Mouse (Mus musculus): Measurements from ENCODE around the gene Mog. TPM values are rescaled to one million over a fixed set of nuclear protein-coding genes. Genes with fewer than 3 reads are reported as not detected.

Mog gene
- total RNA-seq (2017): not detected in 3 replicates

DNA sequence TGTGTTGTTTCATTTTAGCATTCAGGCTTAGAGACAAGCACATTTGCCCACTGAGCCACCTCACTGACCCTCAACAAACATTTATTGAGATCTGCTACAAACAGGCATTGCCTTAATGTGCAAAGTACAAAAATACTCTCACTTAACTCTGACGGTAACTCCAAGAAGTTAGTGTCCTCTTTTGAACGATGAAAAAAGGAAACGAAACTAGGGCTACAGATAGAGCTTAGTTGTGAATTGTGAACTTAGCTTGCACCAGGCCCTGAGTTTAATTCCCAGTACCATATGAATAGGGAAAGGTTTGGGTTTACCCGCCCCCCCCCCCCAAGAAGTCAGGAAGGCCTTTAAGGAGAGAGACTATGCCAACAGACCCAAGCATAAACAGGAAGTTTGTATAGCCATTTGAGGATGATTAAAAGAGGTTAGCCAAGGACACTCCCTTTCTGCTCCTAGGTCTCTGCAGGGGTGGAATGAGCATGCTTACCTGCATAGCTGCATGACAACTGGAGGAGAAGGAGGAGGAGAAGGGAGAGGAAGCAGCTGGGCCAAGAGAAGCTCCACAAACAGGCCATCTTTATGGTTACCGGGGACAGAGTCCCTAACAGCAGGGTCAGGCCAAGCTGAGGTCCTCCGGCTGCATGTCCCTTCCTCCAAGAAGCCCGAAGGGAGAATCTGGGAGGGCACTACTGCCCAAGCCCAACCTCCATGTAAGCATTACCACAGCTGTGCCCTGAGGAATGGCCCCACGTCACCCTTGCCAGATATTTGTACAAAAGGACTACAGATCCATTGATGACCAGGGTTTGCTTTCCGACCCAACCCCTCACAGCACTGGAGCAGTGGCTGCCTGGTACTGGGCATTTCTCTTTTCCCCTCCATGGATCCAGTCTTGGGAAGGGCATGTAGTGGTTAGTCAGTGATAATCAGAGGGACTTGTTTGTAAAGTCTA, at the start of gene Mog:
Mog (minus strand) TSS at position 771 of the 949 bp plus-strand sequence.
- no peak for ATAC-seq (replicated peaks; ENCODE audit: insufficient number of reproducible peaks, low FRiP score, low TSS enrichment, poor library complexity, severe bottlenecking)

DNA sequence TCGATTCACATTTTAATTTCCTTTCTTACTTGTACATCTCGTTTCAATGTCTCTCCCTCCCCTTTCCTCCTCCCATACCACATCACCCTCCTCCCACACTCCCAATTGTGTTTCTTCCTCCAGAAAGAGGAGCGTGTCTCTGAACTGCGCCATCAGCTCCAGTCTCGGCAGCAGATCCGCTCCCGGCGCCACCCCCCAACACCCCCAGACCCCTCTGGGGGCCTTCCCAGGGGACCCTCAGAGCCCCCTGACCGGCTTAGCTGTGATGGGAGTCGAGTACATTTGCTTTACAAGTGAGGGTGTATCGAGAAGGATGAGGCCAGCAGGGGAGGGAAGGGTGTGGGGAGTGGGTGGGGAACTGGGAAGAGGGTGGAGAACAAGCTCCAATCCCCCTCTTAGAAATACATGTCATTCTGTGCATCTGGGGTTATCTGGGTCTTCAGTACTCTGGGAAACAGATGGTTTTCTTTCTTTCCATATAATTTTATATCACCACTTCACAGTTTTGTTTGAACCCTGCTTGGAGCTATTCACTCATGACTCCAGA, 49.6 kb upstream of the Mog start:
- no peak for ATAC-seq (replicated peaks; ENCODE audit: insufficient number of reproducible peaks, low FRiP score, low TSS enrichment, poor library complexity, severe bottlenecking)

DNA sequence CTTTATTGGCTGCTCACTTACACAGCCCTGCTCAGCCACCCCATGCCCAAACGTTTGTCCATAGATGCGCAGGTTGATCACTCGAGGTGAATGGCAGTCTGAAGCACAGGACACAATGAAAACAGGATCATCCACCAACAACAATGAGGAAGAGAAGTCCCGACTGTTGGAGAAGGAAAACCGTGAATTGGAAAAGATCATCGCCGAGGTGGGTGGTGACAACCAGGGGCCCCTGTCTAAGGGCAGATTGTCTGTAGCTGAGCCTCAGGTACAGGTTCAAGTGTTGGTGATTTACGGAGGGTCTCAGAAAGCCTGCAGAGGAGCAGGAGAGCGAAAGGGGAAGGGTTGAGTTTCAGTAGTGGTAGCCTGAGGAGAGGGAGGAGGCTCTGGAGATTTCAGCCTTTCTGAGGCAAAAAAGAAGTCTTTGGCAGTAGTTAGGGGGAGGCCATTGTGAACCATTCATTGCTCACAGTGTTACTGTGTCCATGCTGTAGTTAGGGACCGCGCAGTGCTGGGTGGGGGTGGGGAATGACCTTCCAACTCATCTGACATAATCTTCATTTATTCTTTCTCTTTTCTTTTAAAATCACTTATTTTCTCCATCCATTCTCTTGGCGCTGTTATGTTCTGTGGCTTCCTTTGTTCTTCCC, 49.0 kb upstream of the Mog start:
- no peak for ATAC-seq (replicated peaks; ENCODE audit: insufficient number of reproducible peaks, low FRiP score, low TSS enrichment, poor library complexity, severe bottlenecking)

DNA sequence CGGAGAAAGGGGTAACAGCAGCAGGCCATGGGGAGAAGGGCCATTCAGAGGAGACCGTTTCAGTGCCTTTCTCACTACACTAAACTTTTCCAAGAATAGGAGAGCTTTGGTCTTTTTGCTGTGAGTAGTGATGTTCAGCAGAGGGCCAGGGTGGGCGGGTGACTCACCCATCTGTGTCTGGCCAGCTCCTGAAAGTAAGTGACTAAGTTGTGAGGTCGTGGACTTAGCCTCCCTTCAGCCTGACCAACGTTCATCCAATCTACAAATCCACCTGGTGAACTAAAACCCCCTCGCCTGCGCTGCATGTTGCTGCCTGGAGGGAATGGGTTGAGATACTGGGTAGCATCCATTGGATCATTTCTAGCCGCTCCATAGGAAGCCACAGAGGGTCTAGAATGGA, 46.9 kb upstream of the Mog start:
- no peak for ATAC-seq (replicated peaks; ENCODE audit: insufficient number of reproducible peaks, low FRiP score, low TSS enrichment, poor library complexity, severe bottlenecking)

DNA sequence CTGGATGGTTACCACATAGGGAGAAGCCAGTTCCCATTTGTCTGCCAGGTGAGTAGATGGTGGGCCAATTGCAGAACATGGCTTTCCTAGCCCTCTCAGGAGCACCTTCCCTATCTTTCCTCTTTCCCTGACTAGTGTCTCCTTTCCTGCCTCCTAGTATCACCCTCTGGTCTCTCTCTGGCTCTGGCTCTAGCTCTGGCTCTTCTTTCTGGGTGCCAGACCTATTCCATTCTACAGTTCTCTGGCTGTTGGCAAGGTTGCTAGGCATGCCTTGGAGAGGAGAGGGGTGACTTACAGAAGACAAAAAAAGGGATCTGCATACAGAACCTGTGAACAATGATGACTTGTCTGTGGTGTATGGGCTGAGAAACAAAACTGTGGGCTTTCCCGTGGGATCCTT, 44.7 kb upstream of the Mog start:
- no peak for ATAC-seq (replicated peaks; ENCODE audit: insufficient number of reproducible peaks, low FRiP score, low TSS enrichment, poor library complexity, severe bottlenecking)

DNA sequence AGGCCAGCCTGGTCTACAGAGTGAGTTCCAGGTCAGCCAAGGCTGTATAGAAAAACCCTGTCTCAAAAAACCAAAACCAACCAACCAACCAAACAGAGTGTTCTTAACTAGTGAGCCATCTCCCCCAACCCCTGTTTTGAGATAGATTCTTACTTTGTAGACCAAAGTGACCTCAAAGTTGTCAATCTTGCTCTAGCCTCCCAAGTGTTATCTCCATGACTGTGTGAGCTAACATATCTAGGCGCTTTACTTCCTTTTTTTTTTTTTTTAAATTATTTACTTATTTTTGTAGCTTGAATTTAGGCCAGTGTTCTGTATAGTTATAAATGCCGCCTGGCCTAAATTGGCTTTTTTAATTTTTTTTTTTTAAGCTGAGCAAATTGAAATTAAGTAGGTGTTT, 42.8 kb upstream of the Mog start:
- no peak for ATAC-seq (replicated peaks; ENCODE audit: insufficient number of reproducible peaks, low FRiP score, low TSS enrichment, poor library complexity, severe bottlenecking)

DNA sequence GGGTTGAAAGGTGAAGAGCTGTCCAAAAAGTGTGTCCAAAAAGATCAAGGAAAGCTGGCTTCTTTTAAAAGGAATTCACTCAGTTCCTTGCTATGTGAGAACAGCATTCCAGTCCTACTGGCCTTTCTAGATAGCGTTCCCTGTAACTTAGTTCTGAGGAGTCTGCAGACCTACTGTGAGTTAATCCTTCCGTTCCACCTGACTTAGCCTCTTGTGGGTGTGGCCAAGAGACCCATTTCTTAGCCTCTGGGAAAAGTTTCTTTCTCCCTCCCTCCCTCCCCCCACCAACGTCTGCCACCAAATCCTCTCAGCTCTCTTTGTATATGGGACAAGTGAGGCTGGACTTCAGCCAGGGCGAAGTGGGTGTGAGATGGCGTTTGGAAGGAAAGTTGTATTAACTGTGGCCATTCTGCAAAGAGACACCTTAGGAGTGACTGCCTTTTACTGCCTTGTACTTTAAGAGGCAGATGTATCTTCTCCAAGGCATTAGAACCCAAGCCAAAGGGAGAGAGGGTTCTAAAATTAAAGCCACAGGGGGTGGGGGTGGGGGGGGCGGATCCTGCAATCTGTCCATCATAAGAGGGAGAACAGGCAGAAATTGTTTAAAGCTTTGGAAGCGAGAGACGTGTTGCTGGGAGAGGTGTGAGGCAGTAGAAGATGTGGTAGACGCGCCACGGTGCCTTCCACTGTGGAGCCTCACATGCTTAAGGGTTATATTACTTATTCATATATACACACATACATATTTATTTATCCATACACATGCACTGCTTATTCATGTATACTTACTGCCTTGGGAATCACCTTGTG, 40.7 kb upstream of the Mog start:
- ATAC-seq (replicated peaks; ENCODE audit: insufficient number of reproducible peaks, low FRiP score, low TSS enrichment, poor library complexity, severe bottlenecking): no peak

DNA sequence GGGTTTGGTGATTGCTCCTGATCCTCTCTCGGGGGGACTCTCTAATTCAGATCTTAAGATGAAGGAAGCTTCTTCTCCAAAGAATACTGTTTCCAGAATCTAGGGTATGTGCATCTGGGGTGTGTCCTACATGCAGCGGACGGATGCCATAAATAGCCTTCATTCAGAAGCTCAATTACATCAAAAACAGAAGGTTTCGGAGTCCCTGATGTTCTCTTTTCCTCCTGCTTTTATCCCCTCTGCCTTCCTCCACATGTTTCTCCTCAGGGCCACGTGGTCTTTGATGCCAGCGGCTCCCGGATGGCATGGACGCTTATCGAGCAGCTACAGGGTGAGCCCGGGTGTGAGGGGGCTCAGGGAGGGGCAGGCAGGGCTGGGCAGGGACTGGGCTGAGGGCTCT, 39.9 kb upstream of the Mog start:
- ATAC-seq (replicated peaks; ENCODE audit: insufficient number of reproducible peaks, low FRiP score, low TSS enrichment, poor library complexity, severe bottlenecking): no peak

DNA sequence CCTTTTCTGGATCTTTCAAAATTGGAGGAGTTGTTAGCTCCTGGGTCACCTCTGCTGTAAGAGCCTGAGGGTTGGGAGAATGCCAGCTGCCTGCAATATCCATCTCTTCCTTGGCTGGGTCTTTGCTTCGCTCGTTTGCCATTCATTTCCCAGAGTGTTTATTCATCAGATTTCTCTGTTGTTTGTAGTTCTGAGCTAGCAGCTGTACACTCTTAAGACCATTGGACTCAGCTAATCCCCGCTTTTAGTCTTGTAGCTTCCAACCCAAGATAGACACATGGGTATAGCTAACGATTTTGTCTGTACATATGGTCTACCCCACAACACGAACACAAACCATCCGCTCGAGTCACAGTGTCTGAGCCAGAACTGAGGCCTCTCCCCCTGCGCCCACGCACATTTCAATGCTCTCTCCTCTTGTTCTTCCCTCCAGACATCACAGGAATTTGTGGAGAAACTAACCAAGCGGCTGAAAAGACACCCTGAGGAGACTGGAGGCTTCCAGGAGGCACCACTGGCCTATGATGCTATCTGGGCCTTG, 39.0 kb upstream of the Mog start:
- no peak for ATAC-seq (replicated peaks; ENCODE audit: insufficient number of reproducible peaks, low FRiP score, low TSS enrichment, poor library complexity, severe bottlenecking)

DNA sequence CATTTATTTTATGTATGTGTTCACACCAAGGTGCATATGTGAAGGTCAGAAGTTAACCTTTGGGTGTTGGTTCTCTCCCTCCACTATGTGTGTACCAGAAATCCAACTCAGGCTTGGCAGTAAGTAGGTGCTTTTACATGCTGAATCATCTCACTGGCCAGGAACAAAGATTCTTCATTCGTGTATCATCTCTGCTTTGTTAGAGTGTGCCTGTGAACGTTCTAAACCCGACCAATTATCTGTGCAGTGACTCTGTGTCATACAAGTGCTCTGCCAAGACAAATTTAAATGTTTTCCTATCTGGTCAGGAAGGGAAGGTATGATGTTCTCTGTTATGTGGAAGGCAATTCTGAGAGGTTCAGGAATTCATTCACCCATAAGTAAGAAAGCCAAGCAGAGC, 38.2 kb upstream of the Mog start:
- no peak for ATAC-seq (replicated peaks; ENCODE audit: insufficient number of reproducible peaks, low FRiP score, low TSS enrichment, poor library complexity, severe bottlenecking)

DNA sequence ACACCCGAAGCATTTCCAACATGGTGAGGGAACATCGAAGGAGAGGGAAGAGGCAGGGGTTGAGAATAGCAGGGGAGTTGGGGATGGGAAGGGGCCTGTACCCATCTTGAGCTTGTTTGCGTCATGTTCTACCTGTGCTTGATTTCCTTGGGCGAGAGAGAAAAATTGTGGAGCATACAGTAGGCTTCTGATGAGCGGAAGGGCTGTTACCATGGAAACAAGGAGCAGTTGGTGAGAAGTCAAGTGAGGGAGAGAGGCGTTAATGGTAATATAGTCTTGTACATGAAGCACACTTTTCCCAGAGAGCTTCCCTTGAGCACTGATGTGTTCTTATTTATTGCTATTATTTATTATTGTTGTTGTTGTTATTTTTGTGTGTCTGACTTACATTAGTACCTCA, 33.8 kb upstream of the Mog start:
- no peak for ATAC-seq (replicated peaks; ENCODE audit: insufficient number of reproducible peaks, low FRiP score, low TSS enrichment, poor library complexity, severe bottlenecking)

DNA sequence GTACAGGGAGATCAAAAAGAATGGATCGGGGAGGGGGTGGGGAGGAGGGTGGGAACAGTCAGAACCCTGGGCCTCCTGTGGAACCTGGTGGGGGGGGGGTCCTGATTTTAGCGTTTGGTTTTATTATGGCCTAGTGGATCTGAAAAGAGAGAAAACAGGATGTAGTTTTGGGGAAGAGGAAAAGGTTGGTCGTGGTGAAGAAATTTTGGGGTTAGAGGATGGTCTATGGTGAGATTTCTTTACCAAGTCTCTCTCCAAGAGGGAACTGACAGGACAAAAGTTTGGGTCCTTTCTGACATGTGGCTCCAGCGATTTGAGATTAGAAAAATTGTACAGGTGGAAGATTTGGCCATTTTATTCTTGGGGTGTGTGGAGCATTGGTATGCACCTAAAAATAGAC, 28.5 kb upstream of the Mog start:
- ATAC-seq (replicated peaks; ENCODE audit: insufficient number of reproducible peaks, low FRiP score, low TSS enrichment, poor library complexity, severe bottlenecking): no peak

DNA sequence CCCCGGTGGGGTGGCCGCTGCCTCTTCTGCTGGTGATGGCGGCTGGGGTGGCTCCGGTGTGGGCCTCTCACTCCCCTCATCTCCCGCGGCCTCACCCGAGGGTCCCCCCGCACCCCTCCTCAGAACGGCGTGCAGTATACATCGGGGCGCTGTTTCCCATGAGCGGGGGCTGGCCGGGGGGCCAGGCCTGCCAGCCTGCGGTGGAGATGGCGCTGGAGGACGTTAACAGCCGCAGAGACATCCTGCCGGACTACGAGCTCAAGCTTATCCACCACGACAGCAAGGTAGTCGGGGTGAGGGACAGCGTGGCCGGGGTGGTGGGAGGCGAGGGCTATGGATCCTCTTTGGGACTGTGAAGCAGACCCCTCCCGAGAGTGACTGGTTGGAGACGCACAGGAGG, 27.7 kb upstream of the Mog start:
- ATAC-seq (replicated peaks; ENCODE audit: insufficient number of reproducible peaks, low FRiP score, low TSS enrichment, poor library complexity, severe bottlenecking): no peak

DNA sequence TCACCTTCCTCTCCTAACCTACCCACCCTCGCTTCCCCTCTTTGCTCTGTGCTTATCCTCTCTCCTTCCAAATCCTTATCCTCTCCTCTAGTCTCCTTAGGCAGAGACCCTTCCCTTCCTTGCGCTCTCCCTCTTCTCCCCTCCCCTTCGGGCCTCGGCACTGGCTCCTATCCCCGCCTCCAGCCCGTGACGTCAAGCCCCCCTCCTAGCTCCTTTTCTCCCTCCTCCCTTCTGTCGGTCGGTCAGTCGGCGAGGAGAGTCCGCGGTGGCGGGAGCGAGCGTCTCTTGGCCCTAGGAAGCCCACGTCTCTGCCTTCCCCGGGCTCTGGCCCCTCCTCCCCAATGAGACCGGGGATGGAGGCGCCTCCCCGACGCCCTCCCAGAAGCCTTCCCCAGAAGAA, 27.2 kb upstream of the Mog start:
- ATAC-seq (replicated peaks; ENCODE audit: insufficient number of reproducible peaks, low FRiP score, low TSS enrichment, poor library complexity, severe bottlenecking): no peak

DNA sequence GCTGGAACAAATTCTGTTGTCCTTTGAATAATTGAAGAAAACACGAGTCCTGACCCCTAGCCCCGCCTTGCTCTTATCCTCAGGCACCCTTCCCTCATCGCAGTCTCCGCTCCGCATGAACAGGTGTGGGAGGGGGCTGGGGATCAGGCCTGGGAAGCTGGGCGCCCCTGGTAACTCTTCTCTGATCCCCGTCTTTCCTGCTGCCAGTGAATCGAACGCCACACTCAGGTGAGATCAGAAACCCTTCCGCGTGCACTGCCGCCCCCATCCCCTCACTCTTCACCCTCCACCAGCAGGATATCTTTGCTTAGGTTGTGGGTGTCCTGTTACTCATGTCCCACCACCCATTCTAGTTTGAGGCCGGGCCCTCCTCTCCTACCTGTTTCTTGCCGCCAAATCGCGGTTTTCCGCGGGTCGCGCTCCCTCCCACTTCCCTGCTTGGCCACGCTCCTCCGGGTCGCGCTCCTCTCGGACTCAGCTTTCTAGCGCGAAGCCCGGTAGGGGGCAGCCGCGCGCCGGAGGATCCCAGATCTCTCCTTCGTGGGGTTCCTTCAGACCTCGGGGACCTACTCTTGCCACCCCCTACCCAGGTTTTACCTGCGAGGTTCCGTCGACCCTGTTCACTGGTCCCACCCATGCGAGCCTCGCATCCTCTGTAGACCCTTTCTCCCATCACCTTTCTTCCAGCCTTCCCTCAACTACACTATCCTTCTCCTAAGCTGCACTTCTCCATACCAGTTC, 26.5 kb upstream of the Mog start:
- ATAC-seq (replicated peaks; ENCODE audit: insufficient number of reproducible peaks, low FRiP score, low TSS enrichment, poor library complexity, severe bottlenecking): no peak

DNA sequence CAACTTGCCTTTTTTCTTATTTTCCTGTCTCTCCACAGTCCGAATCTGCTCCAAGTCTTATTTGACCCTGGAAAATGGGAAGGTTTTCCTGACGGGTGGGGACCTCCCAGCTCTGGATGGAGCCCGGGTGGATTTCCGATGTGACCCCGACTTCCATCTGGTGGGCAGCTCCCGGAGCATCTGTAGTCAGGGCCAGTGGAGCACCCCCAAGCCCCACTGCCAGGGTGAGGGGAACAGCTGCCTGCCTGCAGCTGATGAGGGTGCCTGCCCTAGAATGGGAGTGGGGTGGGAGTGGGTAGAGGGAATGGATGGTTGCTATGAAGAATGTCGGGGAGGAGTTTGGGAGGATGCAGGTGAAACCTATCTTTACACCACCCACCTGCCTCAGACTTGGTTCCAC, 25.2 kb upstream of the Mog start:
- ATAC-seq (replicated peaks; ENCODE audit: insufficient number of reproducible peaks, low FRiP score, low TSS enrichment, poor library complexity, severe bottlenecking): no peak

DNA sequence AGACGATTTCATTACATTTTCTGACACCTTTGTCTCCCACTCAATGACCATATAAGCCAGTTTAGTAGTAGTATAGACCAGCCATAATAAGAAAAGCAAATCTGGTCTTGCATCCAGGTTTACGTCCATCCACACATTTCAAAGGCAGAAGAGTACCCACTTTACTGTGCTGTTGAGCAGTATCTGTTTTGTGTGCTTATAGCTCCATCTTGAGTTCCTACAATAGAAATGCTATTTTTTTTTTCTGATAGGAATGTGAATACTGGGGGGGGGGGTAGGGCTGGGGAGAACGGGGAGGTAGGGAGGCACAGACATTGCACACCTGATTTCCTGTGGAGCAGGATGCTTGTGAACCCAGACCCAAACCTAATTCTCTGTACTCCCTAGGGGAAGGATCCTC, 24.8 kb upstream of the Mog start:
- ATAC-seq (replicated peaks; ENCODE audit: insufficient number of reproducible peaks, low FRiP score, low TSS enrichment, poor library complexity, severe bottlenecking): no peak

DNA sequence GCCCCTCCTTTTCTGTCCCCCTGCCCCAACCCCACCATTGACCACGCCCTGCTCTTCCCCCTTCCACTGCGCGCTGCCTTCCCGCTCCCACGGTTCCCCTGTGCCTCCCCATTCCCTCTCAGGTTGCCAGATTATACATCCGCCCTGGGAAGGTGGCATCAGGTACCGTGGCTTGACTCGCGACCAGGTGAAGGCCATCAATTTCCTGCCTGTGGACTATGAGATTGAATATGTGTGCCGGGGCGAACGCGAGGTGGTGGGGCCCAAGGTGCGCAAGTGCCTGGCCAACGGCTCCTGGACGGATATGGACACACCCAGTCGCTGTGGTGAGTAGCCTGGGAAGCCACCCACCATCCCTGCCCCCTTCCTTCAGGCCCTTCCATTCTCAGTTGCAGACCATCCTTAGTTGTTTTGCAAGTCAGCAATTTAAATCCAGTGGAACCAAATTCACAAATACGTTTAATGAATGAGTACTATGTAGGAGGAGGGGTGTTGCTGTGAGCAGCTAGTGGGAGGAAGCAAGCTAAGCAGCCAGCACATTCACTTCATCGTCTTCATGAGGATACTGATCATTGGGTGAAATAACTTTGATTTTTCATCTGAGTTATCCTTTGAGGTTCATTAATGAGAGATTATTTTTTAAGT, 24.3 kb upstream of the Mog start:
- ATAC-seq (replicated peaks; ENCODE audit: insufficient number of reproducible peaks, low FRiP score, low TSS enrichment, poor library complexity, severe bottlenecking): no peak

All from monocyte, adult 5-6 weeks (primary cell).